Mouse (Mus musculus) splenic B cell, adult 2 months (primary cell): ENCODE results near the gene Prrg4.
"Not testable (repeated sequence)": the region's sequence is repeated elsewhere in the genome, so short reads cannot be mapped to it uniquely, and the experiment has no call there.

Source experiments
- DNase-seq: peaks from one replicate; pipeline ENCODE4 v3.0.0-alpha.2; 2011; ENCODE audit warnings: low read depth, low spot score
- H3K27me3 ChIP-seq: 2 replicates; pipeline ENCODE4 v1.6.1; 2012; ENCODE audit warnings: mild to moderate bottlenecking, low read length, moderate library complexity, mixed read lengths; ENCODE audit not compliant: control insufficient read depth, poor library complexity, insufficient read depth, severe bottlenecking
- H3K36me3 ChIP-seq: 2 replicates; pipeline ENCODE4 v1.6.1; 2012; ENCODE audit warnings: mild to moderate bottlenecking, low read length, moderate library complexity, mixed read lengths; ENCODE audit not compliant: control insufficient read depth, poor library complexity, insufficient read depth, severe bottlenecking

Prrg4 gene

DNA sequence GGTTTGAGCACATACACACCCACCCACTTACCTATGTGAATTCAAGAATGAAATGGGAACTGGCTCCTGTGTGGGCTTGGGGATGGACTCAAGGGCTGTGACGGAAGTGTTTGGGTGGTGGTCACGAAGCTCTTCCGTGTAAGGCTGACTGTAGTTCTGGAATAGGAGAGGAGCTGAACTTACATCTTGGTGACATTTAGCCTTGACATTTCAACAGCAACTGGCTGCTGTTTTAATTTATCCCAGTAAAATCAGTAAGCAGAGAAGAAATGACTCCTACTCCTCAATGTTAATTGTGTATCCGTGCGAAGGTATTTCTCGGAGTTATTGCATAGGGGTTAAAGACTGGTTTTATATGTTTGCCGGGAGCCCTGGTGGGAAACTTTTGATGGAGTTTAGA lies 2.9 kb upstream of the Prrg4 start:
- Histone ChIP-seq H3K36me3 (no peaks in the 10 kb centered on the region), H3K27me3 (no peaks in the 10 kb centered on the region; the same call in 1 of the 2 replicates)
- no peak for DNase-seq

DNA sequence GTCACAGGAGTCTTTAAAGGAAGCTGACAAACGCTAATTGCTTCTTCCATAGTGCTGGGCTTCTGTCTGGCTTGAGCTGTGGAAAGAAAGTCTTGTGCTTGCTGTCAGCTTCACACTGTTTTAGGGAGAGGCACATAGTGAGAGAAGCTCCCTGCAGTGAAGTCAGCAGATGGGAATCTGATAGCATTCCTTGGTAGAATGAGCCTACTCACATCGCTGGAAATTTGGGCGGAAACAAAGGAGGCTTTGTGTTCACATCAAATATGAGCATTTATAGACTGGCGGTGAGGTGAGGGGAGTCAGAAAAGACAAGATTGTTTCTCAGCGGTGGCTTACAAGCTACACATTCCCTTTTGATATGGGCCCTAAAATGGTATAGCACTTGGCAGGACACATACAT lies 2.0 kb upstream of the Prrg4 start:
- no peaks in the 10 kb centered on the region; the same call in 1 of the 2 replicates for H3K27me3 ChIP-seq
- H3K36me3 ChIP-seq, result no peaks in the 10 kb centered on the region
- DNase-seq, result no peak

DNA sequence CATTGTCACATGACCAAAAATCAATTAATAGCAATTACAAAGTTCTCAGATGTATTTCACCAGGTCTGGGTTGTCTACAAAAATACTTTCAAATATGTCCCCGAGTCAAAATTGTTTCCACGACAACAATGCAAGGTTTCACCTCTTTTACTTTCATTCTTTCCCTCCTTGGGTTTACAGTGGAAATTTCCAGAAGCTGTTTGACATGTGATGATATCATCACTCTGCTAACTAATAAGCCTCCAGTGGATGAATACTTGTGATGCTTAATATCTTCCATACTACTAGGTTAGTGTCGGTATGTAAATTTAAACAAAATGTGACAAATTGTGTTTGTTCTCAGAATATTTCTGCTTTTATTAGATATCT lies 299 bp upstream of the Prrg4 start:
- DNase-seq, result peak; percentile 65
- Histone ChIP-seq H3K27me3 (no peaks in the 10 kb centered on the region; the same call in 1 of the 2 replicates), H3K36me3 (no peaks in the 10 kb centered on the region)

DNA sequence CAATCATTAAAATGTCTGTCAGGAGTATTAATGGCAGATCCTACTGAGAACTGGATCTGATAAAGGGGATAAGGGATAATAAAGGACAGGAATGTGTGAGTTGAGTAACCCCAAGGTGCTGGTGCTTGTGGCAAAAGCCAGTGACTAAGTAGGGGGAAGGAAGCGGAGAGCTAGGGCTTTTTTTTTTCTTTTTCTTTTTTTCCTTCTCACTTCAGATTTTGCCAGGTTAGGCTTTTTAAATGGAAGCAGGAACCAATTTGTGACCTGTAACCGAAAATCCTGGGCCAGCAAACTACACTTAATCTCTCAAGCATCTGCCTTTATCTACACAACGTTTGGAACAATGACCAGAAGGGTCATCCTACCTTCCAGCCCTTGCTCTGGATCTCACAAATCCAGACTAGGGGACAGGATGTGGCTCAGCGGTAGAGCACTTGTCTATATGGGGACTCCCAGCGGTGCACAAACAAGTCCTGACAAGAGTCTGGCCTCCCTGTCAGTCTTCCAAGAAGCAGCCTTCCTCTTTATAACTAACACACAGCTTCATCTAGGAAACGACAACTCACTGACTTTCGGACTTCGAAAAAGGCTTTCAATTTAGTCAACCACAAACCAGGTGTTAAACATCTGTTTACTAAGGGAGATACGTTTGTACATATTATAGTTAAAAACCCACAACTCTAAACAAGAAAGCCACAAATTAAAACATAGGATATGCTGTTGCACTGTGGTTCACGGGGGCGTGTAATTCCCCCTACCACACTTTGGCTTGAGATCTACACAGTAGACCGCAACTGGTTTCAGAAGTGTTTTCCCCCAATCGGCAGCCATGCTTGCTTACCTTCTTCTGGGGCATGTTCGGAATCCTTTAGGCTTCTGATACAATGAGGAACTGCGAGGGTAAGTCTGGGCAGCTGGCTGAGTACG lies 1.2 kb downstream of the Prrg4 start:
- H3K36me3 ChIP-seq, result no peaks in the 10 kb centered on the region
- peak; percentile 58 for DNase-seq

DNA sequence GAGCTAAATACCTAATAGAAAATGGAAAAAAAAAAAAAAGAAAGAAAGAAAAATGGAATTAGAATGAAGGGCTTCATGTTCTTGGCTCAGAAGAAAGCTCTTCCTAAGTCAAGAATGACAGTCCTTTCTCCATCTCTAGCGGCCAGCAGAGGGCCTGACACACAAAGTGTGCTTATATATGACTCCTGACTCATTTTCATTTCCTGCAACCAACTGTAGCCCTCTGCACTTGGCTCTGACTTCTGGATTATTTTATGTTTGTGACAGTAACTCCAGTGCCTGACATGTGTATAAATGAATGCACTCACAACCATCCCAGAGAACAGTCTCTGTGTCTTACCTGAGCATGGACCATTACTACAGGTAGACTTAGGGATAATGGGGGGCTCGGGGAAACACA lies 2.0 kb downstream of the Prrg4 start:
- Histone ChIP-seq H3K36me3 (no peaks in the 10 kb centered on the region), H3K27me3 (no peaks in the 10 kb centered on the region; the same call in 1 of the 2 replicates)
- peak; percentile 66 for DNase-seq

More for the DNA sequence above, 1.2 kb downstream of the Prrg4 start:
- H3K27me3 ChIP-seq, result no peaks in the 10 kb centered on the region; the same call in 1 of the 2 replicates

GRCm38 (mm10) chr2:104846638-104847414 lies 2.9 kb downstream of the Prrg4 start:
- no peaks in the 10 kb centered on the region for H3K36me3 ChIP-seq
- H3K27me3 ChIP-seq, result no peaks in the 10 kb centered on the region; the same call in 1 of the 2 replicates
- DNase-seq, result no peak

DNA sequence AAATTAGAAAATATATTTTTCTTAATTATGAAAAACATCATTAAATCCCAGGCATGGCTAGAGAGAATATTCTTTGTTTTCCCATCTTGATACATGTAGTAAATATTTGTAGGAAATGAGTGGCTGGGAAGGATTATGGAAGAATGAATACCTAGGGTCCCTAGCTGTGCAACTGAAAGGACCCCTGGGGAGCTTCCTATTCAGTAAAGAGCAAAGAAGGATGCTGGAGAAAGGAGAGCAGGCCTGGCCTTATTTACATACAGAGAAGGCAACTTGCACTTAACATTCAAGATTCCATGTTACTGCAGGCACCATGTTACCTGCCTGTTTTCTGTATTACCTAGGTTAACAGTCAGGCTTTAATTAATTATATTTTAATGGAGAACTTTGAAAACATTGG lies 7.1 kb downstream of the Prrg4 start:
- no peak for DNase-seq
- H3K36me3 ChIP-seq, result no peaks in the 10 kb centered on the region
- H3K27me3 ChIP-seq, result no peaks in the 10 kb centered on the region

- DNase-seq, result no peak
- H3K36me3 ChIP-seq, result no peaks in the 10 kb centered on the region
- no peaks in the 10 kb centered on the region for H3K27me3 ChIP-seq
Observed at GRCm38 (mm10) chr2:104841736-104842135, 7.9 kb downstream of the Prrg4 start.

- H3K36me3 ChIP-seq, result no peaks in the 10 kb centered on the region
- no peaks in the 10 kb centered on the region for H3K27me3 ChIP-seq
- DNase-seq, result no peak
Observed at GRCm38 (mm10) chr2:104840974-104841373, 8.7 kb downstream of the Prrg4 start.

DNA sequence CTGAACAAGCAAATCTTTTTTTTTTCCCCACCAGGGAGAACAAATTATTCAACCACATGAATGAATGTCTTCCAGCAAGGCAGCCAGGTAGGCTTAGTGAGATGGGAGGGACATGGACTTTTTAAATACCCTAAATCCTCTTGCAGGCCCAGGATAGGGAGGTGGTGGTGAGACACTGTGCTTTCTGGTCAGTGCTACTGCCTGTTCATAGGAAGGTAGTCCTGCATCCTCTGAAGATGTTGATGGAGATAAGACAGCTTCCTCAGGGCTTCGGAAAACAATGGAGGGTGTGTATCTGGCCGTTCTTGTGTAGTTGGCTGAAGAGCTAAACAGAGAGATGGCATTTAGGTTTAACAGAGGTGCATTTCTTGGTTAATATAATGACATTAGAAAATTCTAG lies 17.2 kb downstream of the Prrg4 start:
- no peak for DNase-seq
- Histone ChIP-seq H3K27me3 (no peaks in the 10 kb centered on the region), H3K36me3 (no peaks in the 10 kb centered on the region)

- H3K27me3 ChIP-seq, result no peaks in the 10 kb centered on the region
- H3K36me3 ChIP-seq, result no peaks in the 10 kb centered on the region
- DNase-seq, result no peak
Observed at GRCm38 (mm10) chr2:104826191-104826590, 23.5 kb downstream of the Prrg4 start.

DNA sequence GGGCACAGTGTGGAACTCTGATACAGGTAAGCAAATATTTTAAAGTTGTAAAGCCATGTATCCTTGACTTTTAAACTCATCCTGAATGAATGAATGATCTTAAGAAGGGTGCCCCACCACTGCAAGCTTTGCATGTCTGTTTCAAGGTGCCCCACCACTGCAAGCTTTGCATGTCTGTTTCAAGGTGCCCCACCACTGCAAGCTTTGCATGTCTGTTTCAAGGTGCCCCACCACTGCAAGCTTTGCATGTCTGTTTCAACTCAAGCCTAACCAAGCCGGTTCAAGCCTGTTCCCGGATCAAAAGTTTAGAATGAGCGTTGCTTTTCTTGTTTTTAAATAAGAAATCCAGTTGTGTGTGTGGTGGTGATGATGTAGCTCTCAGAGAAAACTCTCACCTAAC lies 30.9 kb downstream of the Prrg4 start:
- H3K27me3 ChIP-seq, H3K36me3 ChIP-seq, DNase-seq: not testable (repeated sequence)

- peak; percentile 3 for DNase-seq
- Histone ChIP-seq H3K36me3 (no peaks in the 10 kb centered on the region), H3K27me3 (no peaks in the 10 kb centered on the region)
Observed at GRCm38 (mm10) chr2:104817555-104818330, 31.9 kb downstream of the Prrg4 start.

GRCm38 (mm10) chr2:104816866-104817439 lies 32.7 kb downstream of the Prrg4 start:
- H3K36me3 ChIP-seq, result no peaks in the 10 kb centered on the region
- H3K27me3 ChIP-seq, result no peaks in the 10 kb centered on the region; the same call in 1 of the 2 replicates
- DNase-seq, result peak; percentile 87
